Mouse (Mus musculus): ENCODE results near the gene Gpr132.
A peak's percentile ranks its signal among the peaks of the same experiment; 100 is the strongest.

The Gpr132 gene

GRCm38 (mm10) chr12:112819057-112819662 lies 48.9 kb downstream of the Gpr132 start:
- no peak for DNase-seq

- DNase-seq: peak; percentile 1
These were observed 51.2 kb downstream of the Gpr132 start for GRCm38 (mm10) chr12:112816866-112817265.

- peak; percentile 37 for DNase-seq
These were observed 51.7 kb downstream of the Gpr132 start for GRCm38 (mm10) chr12:112816294-112816693.

- DNase-seq: peak; percentile 2
These were observed 53.2 kb downstream of the Gpr132 start for GRCm38 (mm10) chr12:112814682-112815470.

GRCm38 (mm10) chr12:112813370-112813769 lies 54.7 kb downstream of the Gpr132 start:
- no peak for DNase-seq

GRCm38 (mm10) chr12:112810092-112810885 lies 57.7 kb downstream of the Gpr132 start:
- DNase-seq: no peak

- DNase-seq: no peak
These were observed 58.4 kb downstream of the Gpr132 start for GRCm38 (mm10) chr12:112809641-112810040.

GRCm38 (mm10) chr12:112808587-112809364 lies 59.3 kb downstream of the Gpr132 start, which contains the start of gene Clba1:
TSS of gene Clba1 (plus strand) at chr12:112808937.
- peak; percentile 93 for DNase-seq

GRCm38 (mm10) chr12:112808212-112808586 lies 59.8 kb downstream of the Gpr132 start:
- no peak for DNase-seq

GRCm38 (mm10) chr12:112807796-112808195 lies 60.2 kb downstream of the Gpr132 start:
- DNase-seq: no peak

GRCm38 (mm10) chr12:112806044-112806443 lies 62.0 kb downstream of the Gpr132 start:
- DNase-seq: no peak

GRCm38 (mm10) chr12:112804046-112804445 lies 64.0 kb downstream of the Gpr132 start:
- DNase-seq: peak; percentile 48

- no peak for DNase-seq
These were observed 65.1 kb downstream of the Gpr132 start for GRCm38 (mm10) chr12:112802917-112803316.

GRCm38 (mm10) chr12:112801864-112802846 lies 65.9 kb downstream of the Gpr132 start, which contains the start of gene Ahnak2:
TSS of gene Ahnak2 (minus strand) at chr12:112802657.
- DNase-seq: peak; percentile 52

Data from cerebellum, adult 11-12 months (tissue).